Mouse (Mus musculus): ENCODE results near the gene Lamtor4.

DNA sequence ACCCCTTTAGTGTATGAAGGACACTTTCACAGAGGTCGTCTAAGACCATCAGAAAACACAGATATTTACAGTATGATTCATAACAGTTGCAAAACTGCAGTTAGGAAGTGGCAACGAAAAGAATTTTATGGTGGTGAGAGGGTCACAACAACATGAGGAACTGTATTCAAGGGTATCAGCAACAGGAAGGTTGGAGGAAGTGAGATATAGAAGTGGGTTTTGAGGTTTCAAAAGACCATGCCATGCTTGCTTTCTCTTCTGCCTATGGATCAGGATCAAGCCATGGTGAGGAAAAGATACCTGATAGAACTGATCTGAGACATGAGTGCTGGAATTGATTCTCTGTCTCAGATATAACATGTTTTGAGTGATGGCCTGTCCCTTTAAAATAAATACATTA, 27.9 kb upstream of the Lamtor4 start:
- TF ChIP-seq CTCF (IDR thresholded peaks at IDR 0.05; ENCODE audit: extremely low read depth, insufficient read length, insufficient replicate concordance, low read depth, low read length) (no peak), POLR2A (IDR thresholded peaks at IDR 0.05; ENCODE audit: low read depth, low read length) (no peak)
